Mouse (Mus musculus): ENCODE measurements around the gene Paf1. TPM values are rescaled to one million over a fixed set of nuclear protein-coding genes. Genes with fewer than 3 reads are reported as not detected.

Paf1 gene
- polyA plus RNA-seq, 2 experiments: 15.0 to 40.4 TPM

DNA sequence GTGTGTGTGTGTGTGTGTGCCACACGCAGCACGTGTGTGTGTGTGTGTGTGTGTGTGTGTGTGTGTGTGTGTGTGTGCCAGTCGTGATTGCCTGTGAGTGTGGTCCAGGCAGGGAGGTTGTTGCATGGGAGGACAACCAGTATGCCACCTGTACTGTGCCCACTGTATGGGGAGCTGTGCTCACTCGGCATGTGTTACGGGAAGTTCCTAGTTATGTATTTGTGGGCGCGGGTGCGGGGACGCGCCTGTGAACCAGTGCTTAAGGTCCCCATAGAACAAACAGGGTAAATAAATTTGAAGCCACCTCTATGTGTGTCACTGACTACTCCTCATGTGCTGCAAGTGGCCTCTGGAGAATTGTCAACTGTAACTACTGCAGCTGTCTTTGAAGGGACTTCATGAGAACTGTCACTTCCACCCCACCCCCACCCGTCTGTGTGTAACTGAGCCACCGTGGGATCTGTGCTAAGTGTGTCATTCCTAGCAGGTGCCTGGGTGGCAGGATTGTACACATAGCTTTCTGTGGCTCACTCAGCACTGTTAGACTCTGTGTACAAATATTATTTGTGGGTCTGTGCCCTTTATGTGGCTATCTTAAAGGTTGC, 10.3 kb upstream of the Paf1 start:
- Histone ChIP-seq H3K9ac (replicated peaks) (peak overlapping the region; percentile 68), H3K27ac (peak overlapping the region; percentile 75), H3K36me3 (replicated peaks; ENCODE audit: control insufficient read depth, insufficient read depth, low read depth) (no peaks in the 10 kb centered on the region), H3K4me3 (ENCODE audit: insufficient read depth in 1 of 2, low read depth in 2 of 2, low read length in 2 of 2) (peak overlapping the region; percentile 23 to 43), H3K4me2 (ENCODE audit: low read depth) (peak overlapping the region; percentile 97), H3K9me3 (ENCODE audit: control insufficient read depth, low read length) (no peaks in the 10 kb centered on the region), H3K27me3 (ENCODE audit: control insufficient read depth, insufficient read depth, low read length) (no peaks in the 10 kb centered on the region), H3K4me1 (replicated peaks; ENCODE audit: control insufficient read depth in 2 of 2, insufficient read depth in 2 of 2, low read length in 1 of 2) (peaks cover 49 to 59% of the 10 kb centered on the region in 2 experiments)
- DNase-seq (ENCODE audit: low read depth in 3 of 3, low spot score in 3 of 3) (no peak), ATAC-seq (ENCODE audit: insufficient read depth) (no peak)
- WGBS (ENCODE audit: insufficient replicate concordance): 6% methylated on average over 12 of the region's 12 CpGs
- TF ChIP-seq CTCF (IDR thresholded peaks at IDR 0.05; ENCODE audit: low read depth) (no peak), EP300 (IDR thresholded peaks at IDR 0.05; ENCODE audit: low read depth) (no peak)

GRCm38 (mm10) chr7:28382981-28383396, 9.8 kb upstream of the Paf1 start:
- H3K27me3 ChIP-seq (ENCODE audit: control insufficient read depth, insufficient read depth, low read length): no peaks in the 10 kb centered on the region
- H3K4me2 ChIP-seq (ENCODE audit: low read depth): peak overlapping the region; percentile 97
- ATAC-seq (ENCODE audit: insufficient read depth) (peak; percentile 59), DNase-seq (ENCODE audit: low read depth in 3 of 3, low spot score in 3 of 3) (peak in 2 of 3 experiments; percentile 72 to 84)
- H3K36me3 ChIP-seq (replicated peaks; ENCODE audit: control insufficient read depth, insufficient read depth, low read depth): no peaks in the 10 kb centered on the region
- 0% methylated on average over 11 of the region's 11 CpGs for WGBS (ENCODE audit: insufficient replicate concordance)
- peaks cover 48 to 55% of the 10 kb centered on the region in 2 experiments for H3K4me1 ChIP-seq (replicated peaks; ENCODE audit: control insufficient read depth in 2 of 2, insufficient read depth in 2 of 2, low read length in 1 of 2)
- H3K9ac ChIP-seq (replicated peaks): peak overlapping the region; percentile 38
- TF ChIP-seq CTCF (IDR thresholded peaks at IDR 0.05; ENCODE audit: low read depth): no peak
- TF ChIP-seq EP300 (IDR thresholded peaks at IDR 0.05; ENCODE audit: low read depth): peak; percentile 44; the same call in 1 of the 2 replicates
- H3K9me3 ChIP-seq (ENCODE audit: control insufficient read depth, low read length): no peaks in the 10 kb centered on the region
- H3K27ac ChIP-seq: peak overlapping the region; percentile 75
- peak overlapping the region; percentile 23 to 43; a peak in 3 of 4 replicates for H3K4me3 ChIP-seq (ENCODE audit: insufficient read depth in 1 of 2, low read depth in 2 of 2, low read length in 2 of 2)

GRCm38 (mm10) chr7:28383606-28384005, 9.1 kb upstream of the Paf1 start:
- Histone ChIP-seq H3K4me2 (ENCODE audit: low read depth) (peak overlapping the region; percentile 97), H3K4me1 (replicated peaks; ENCODE audit: control insufficient read depth in 2 of 2, insufficient read depth in 2 of 2, low read length in 1 of 2) (peaks cover 48 to 51% of the 10 kb centered on the region in 2 experiments)
- TF ChIP-seq CTCF (IDR thresholded peaks at IDR 0.05; ENCODE audit: low read depth): no peak
- no peak for TF ChIP-seq EP300 (IDR thresholded peaks at IDR 0.05; ENCODE audit: low read depth)

GRCm38 (mm10) chr7:28384162-28384561, 8.6 kb upstream of the Paf1 start:
- H3K36me3 ChIP-seq (replicated peaks; ENCODE audit: control insufficient read depth, insufficient read depth, low read depth): no peaks in the 10 kb centered on the region
- H3K27me3 ChIP-seq (ENCODE audit: control insufficient read depth, insufficient read depth, low read length): no peaks in the 10 kb centered on the region
- H3K4me1 ChIP-seq (replicated peaks; ENCODE audit: control insufficient read depth in 2 of 2, insufficient read depth in 2 of 2, low read length in 1 of 2): peaks cover 48% of the 10 kb centered on the region in 2 experiments
- 55% methylated on average over 6 of the region's 6 CpGs for WGBS (ENCODE audit: insufficient replicate concordance)
- DNase-seq (ENCODE audit: low read depth in 3 of 3, low spot score in 3 of 3) (no peak), ATAC-seq (ENCODE audit: insufficient read depth) (no peak)
- H3K27ac ChIP-seq: no peak overlapping the region
- no peak overlapping the region for H3K4me3 ChIP-seq (ENCODE audit: insufficient read depth in 1 of 2, low read depth in 2 of 2, low read length in 2 of 2)
- H3K4me2 ChIP-seq (ENCODE audit: low read depth): no peak overlapping the region
- no peaks in the 10 kb centered on the region for H3K9me3 ChIP-seq (ENCODE audit: control insufficient read depth, low read length)
- H3K9ac ChIP-seq (replicated peaks): no peak overlapping the region
- TF ChIP-seq EP300 (IDR thresholded peaks at IDR 0.05; ENCODE audit: low read depth) (no peak), CTCF (IDR thresholded peaks at IDR 0.05; ENCODE audit: low read depth) (no peak)

More at GRCm38 (mm10) chr7:28383606-28384005, 9.1 kb upstream of the Paf1 start:
- Histone ChIP-seq H3K27me3 (ENCODE audit: control insufficient read depth, insufficient read depth, low read length) (no peaks in the 10 kb centered on the region), H3K9ac (replicated peaks) (no peak overlapping the region), H3K4me3 (ENCODE audit: insufficient read depth in 1 of 2, low read depth in 2 of 2, low read length in 2 of 2) (no peak overlapping the region), H3K9me3 (ENCODE audit: control insufficient read depth, low read length) (no peaks in the 10 kb centered on the region), H3K27ac (peak overlapping the region; percentile 75), H3K36me3 (replicated peaks; ENCODE audit: control insufficient read depth, insufficient read depth, low read depth) (no peaks in the 10 kb centered on the region)
- WGBS (ENCODE audit: insufficient replicate concordance): 35% methylated on average over 4 of the region's 4 CpGs
- ATAC-seq (ENCODE audit: insufficient read depth) (no peak), DNase-seq (ENCODE audit: low read depth in 3 of 3, low spot score in 3 of 3) (no peak)

- H3K27ac ChIP-seq: no peak overlapping the region
- no peak overlapping the region for H3K9ac ChIP-seq (replicated peaks)
- no peaks in the 10 kb centered on the region for H3K27me3 ChIP-seq (ENCODE audit: control insufficient read depth, insufficient read depth, low read length)
- no peaks in the 10 kb centered on the region for H3K9me3 ChIP-seq (ENCODE audit: control insufficient read depth, low read length)
- DNase-seq (ENCODE audit: low read depth in 3 of 3, low spot score in 3 of 3): no peak
- no peak overlapping the region for H3K4me3 ChIP-seq (ENCODE audit: insufficient read depth in 1 of 2, low read depth in 2 of 2, low read length in 2 of 2)
- 73% methylated on average over 9 of the region's 9 CpGs for WGBS (ENCODE audit: insufficient replicate concordance)
- peaks cover 40% of the 10 kb centered on the region in 2 experiments for H3K4me1 ChIP-seq (replicated peaks; ENCODE audit: control insufficient read depth in 2 of 2, insufficient read depth in 2 of 2, low read length in 1 of 2)
- no peak overlapping the region for H3K4me2 ChIP-seq (ENCODE audit: low read depth)
- peaks cover 6% of the 10 kb centered on the region; the same call in 1 of the 2 replicates for H3K36me3 ChIP-seq (replicated peaks; ENCODE audit: control insufficient read depth, insufficient read depth, low read depth)
- no peak for ATAC-seq (ENCODE audit: insufficient read depth)
- TF ChIP-seq EP300 (IDR thresholded peaks at IDR 0.05; ENCODE audit: low read depth) (no peak), CTCF (IDR thresholded peaks at IDR 0.05; ENCODE audit: low read depth) (no peak)
These were observed 7.6 kb upstream of the Paf1 start for GRCm38 (mm10) chr7:28385196-28385595.

Data from liver, embryonic 14.5 days (tissue).